14 mouse cellular contexts compared by ENCODE assay signal in genomic region chr14:23684463-23685066, GRCm38 (mm10).
DNase-seq lines count a peak whose midpoint lies in the region; ATAC-seq and TF ChIP-seq lines count a peak whose summit lies in the region.
"Had no signal": no experiment of that assay in that cellular context is flagged by ENCODE, and none has a peak within 500 bp of the region (broad histone marks: within the 10 kb centered on the region; RNA-seq: fewer than 3 reads in every experiment).

No protein-coding gene starts in this region.

- H3K36me3 ChIP-seq in kidney, embryonic 14.5 days (ENCODE audit: control insufficient read depth, insufficient read depth, low read length): no peaks in the 10 kb centered on the region
- no peaks in the 10 kb centered on the region for H3K36me3 ChIP-seq in midbrain, postnatal 0 days (ENCODE audit: insufficient read depth, low read length)
- H3K36me3 ChIP-seq in midbrain, embryonic 11.5 days (ENCODE audit: control insufficient read depth, insufficient read depth, low read length): no peaks in the 10 kb centered on the region
- H3K36me3 ChIP-seq in stomach, postnatal 0 days (ENCODE audit: control insufficient read depth, insufficient read depth, low read length): no peaks in the 10 kb centered on the region
- H3K36me3 ChIP-seq: embryonic facial prominence, embryonic 13.5 days; heart, embryonic 10.5 days had no signal

- no peaks in the 10 kb centered on the region for H3K4me1 ChIP-seq in kidney, embryonic 14.5 days (ENCODE audit: control insufficient read depth, insufficient read depth, low read length)
- H3K4me1 ChIP-seq in midbrain, postnatal 0 days (ENCODE audit: insufficient read depth, low read length): no peaks in the 10 kb centered on the region
- no peaks in the 10 kb centered on the region for H3K4me1 ChIP-seq in midbrain, embryonic 11.5 days (ENCODE audit: control insufficient read depth, insufficient read depth, low read length)
- no peaks in the 10 kb centered on the region for H3K4me1 ChIP-seq in stomach, postnatal 0 days (replicated peaks; ENCODE audit: control insufficient read depth, insufficient read depth)

- no peak overlapping the region for H3K4me2 ChIP-seq in kidney, embryonic 14.5 days (replicated peaks; ENCODE audit: low read depth, low read length)
- H3K4me2 ChIP-seq in midbrain, postnatal 0 days (ENCODE audit: low read depth, low read length, poor library complexity, severe bottlenecking): no peak overlapping the region
- H3K4me2 ChIP-seq in midbrain, embryonic 11.5 days: no peak overlapping the region
- H3K4me2 ChIP-seq in stomach, postnatal 0 days (replicated peaks; ENCODE audit: low read depth): no peak overlapping the region
- H3K4me2 ChIP-seq: embryonic facial prominence, embryonic 13.5 days; hindbrain, embryonic 14.5 days had no signal

- no peaks in the 10 kb centered on the region for H3K9me3 ChIP-seq in kidney, embryonic 14.5 days (ENCODE audit: control insufficient read depth, low read length)
- H3K9me3 ChIP-seq in midbrain, postnatal 0 days (ENCODE audit: low read length): no peaks in the 10 kb centered on the region
- H3K9me3 ChIP-seq in midbrain, embryonic 11.5 days (ENCODE audit: control insufficient read depth, low read length): no peaks in the 10 kb centered on the region
- no peaks in the 10 kb centered on the region for H3K9me3 ChIP-seq in stomach, postnatal 0 days (ENCODE audit: control insufficient read depth, low read length)
- H3K9me3 ChIP-seq: embryonic facial prominence, embryonic 13.5 days; heart, embryonic 10.5 days had no signal

- no peak overlapping the region for H3K4me3 ChIP-seq in kidney, embryonic 14.5 days (ENCODE audit: low read length)
- no peak overlapping the region for H3K4me3 ChIP-seq in midbrain, postnatal 0 days (ENCODE audit: low read depth, low read length)
- no peak overlapping the region for H3K4me3 ChIP-seq in midbrain, embryonic 11.5 days (ENCODE audit: low read depth, low read length)
- H3K4me3 ChIP-seq in stomach, postnatal 0 days (ENCODE audit: low read depth, low read length): no peak overlapping the region
- H3K4me3 ChIP-seq: embryonic facial prominence, embryonic 13.5 days; heart, embryonic 10.5 days had no signal

- no peak for ATAC-seq in kidney, embryonic 14.5 days (ENCODE audit: low FRiP score, low TSS enrichment)
- ATAC-seq in midbrain, postnatal 0 days (ENCODE audit: low FRiP score): no peak
- ATAC-seq in midbrain, embryonic 11.5 days (ENCODE audit: low FRiP score): no peak
- ATAC-seq in stomach, postnatal 0 days (ENCODE audit: low FRiP score, low TSS enrichment): no peak
- no peak for ATAC-seq in erythroblast, adult 5-6 weeks (replicated peaks; ENCODE audit: low FRiP score, poor library complexity, severe bottlenecking)

- WGBS in kidney, embryonic 14.5 days: 34% methylated on average over 3 of the region's 3 CpGs
- WGBS in midbrain, postnatal 0 days: 48% methylated on average over 3 of the region's 3 CpGs
- WGBS in midbrain, embryonic 11.5 days: 59% methylated on average over 3 of the region's 3 CpGs
- WGBS in stomach, postnatal 0 days: 39% methylated on average over 3 of the region's 3 CpGs

- no peak overlapping the region for H3K27ac ChIP-seq in kidney, embryonic 14.5 days (ENCODE audit: low read depth, low read length)
- no peak overlapping the region for H3K27ac ChIP-seq in midbrain, postnatal 0 days (ENCODE audit: low read depth, low read length)
- no peak overlapping the region for H3K27ac ChIP-seq in midbrain, embryonic 11.5 days (ENCODE audit: low read depth, low read length)
- H3K27ac ChIP-seq in stomach, postnatal 0 days (replicated peaks): no peak overlapping the region
- H3K27ac ChIP-seq: embryonic facial prominence, embryonic 13.5 days; heart, embryonic 10.5 days; hindbrain, embryonic 14.5 days had no signal

- H3K27me3 ChIP-seq in kidney, embryonic 14.5 days (ENCODE audit: control insufficient read depth, insufficient read depth, low read length): no peaks in the 10 kb centered on the region
- no peaks in the 10 kb centered on the region for H3K27me3 ChIP-seq in midbrain, postnatal 0 days (ENCODE audit: insufficient read depth, low read length)
- H3K27me3 ChIP-seq in midbrain, embryonic 11.5 days (ENCODE audit: control insufficient read depth, insufficient read depth, low read length): no peaks in the 10 kb centered on the region
- no peaks in the 10 kb centered on the region for H3K27me3 ChIP-seq in stomach, postnatal 0 days (ENCODE audit: control insufficient read depth, insufficient read depth, low read length)
- H3K27me3 ChIP-seq: embryonic facial prominence, embryonic 13.5 days had no signal

- peak; percentile 66 for TF ChIP-seq CTCF in midbrain, postnatal 0 days (IDR thresholded peaks at IDR 0.05)
- peak; percentile 60 for TF ChIP-seq CTCF in stomach, postnatal 0 days (IDR thresholded peaks at IDR 0.05; ENCODE audit: low read depth)

- peak; percentile 9 for DNase-seq in cerebellum, adult 9-10 months
- no peak for DNase-seq in cerebellum, adult 11-12 months
- peak; percentile 12 for DNase-seq in kidney, adult 18-20 months
- peak; percentile 36 for DNase-seq in midbrain, postnatal 0 days (ENCODE audit: low spot score)
- no peak for DNase-seq in midbrain, embryonic 11.5 days (ENCODE audit: low spot score, missing footprints)
- DNase-seq in stomach, postnatal 0 days (ENCODE audit: low spot score): no peak
- DNase-seq: B cell, adult 2 months; liver; thymus, adult 2 months had no signal

- H3K9ac ChIP-seq in kidney, embryonic 14.5 days (ENCODE audit: low read depth, low read length): no peak overlapping the region
- no peak overlapping the region for H3K9ac ChIP-seq in midbrain, postnatal 0 days (replicated peaks; ENCODE audit: low read length, poor library complexity, severe bottlenecking)
- H3K9ac ChIP-seq in midbrain, embryonic 11.5 days (ENCODE audit: low read length): no peak overlapping the region
- no peak overlapping the region for H3K9ac ChIP-seq in stomach, postnatal 0 days (ENCODE audit: low read length)
- H3K9ac ChIP-seq: embryonic facial prominence, embryonic 13.5 days; hindbrain, embryonic 14.5 days had no signal

- TF ChIP-seq EP300 in stomach, postnatal 0 days (optimal IDR thresholded peaks at IDR 0.05): no peak

Comparison
In these comparisons a context has a peak if more than half of its experiments do, and no peak if none do; other contexts are left out.
1. DNase-seq: peak in cerebellum, adult 9-10 months (single experiment), kidney, adult 18-20 months (single experiment) and midbrain, postnatal 0 days (single experiment); none in cerebellum, adult 11-12 months (single experiment), midbrain, embryonic 11.5 days (single experiment) and stomach, postnatal 0 days (single experiment).